Mouse (Mus musculus): ENCODE results near the gene Kcnt2.
A peak's percentile ranks its signal among the peaks of the same experiment; 100 is the strongest.

Gene Kcnt2

DNA sequence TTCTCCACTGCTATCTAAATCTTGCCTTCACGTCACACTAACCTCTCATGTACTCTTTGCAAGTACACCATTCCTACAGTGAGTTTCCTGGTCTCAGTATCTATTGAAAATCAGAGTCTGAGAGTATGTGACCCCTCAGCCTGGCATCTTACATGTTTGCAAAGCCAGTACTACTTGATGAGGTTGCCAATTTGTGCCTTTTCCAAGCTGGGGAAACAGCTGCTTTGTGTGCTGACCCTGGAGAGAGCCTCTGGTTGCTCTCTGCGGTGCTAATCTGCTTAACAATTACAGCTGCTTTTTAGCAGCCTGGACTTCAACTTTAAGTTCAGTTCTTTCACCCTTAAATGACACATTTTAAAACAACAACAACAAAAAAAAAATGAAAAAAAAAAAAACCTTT, 133.6 kb downstream of the Kcnt2 start:
- DNase-seq: peak; percentile 95

DNA sequence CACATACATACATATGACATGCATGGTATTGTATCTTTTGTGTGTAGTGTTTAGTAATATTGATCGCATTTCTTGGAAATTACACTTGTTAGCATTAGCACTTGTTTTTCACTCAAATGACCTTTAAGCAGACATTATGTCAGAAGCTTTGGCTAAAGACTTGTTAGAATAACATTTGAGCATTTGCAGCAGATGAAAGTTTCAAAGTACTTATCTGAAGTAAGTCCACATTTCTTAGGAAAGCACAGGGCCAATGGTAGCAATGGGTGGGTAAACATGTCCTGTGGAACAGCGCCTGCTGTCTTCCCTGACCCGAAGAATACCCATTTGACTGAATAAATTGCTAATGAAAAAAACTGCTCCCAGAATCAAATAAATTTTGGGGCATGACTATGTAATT, 135.1 kb downstream of the Kcnt2 start:
- DNase-seq: peak; percentile 93

DNA sequence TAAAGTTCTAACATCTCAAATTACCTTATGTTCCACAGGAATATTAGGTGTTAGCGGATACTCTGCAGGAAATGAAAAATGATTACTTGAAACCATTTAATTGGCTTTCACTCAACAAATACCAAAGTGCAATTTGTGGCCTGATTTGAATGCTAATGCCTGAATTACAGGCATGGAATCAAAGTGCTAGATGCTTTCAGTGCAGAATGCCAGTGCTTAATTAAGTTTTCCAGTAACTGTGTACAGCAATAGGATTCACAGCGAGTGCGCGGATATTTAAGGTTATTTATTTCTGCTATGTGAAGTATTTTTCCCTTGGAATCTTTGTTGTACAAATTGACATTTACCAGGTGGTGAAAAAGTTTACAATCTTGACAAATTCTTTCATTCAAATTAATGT, 144.3 kb downstream of the Kcnt2 start:
- DNase-seq: no peak

DNA sequence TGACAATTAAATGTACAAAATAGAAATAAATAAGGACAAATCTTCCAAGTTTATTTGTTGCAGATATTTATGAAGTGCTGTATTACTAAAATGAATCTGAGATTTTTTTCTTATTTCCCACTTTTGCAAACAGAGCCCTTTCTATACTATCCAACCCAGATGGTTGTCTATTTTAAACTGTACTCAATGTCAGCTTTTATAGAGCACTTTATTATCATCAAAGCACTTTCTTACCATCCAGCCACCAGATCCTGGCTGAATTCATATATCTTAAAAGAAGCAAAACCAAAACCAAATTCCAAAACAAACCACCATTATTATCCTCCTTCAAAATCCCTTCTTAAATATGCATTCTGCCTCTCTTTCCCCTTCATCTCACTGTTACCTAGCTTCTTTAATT, 151.8 kb downstream of the Kcnt2 start:
- DNase-seq: no peak

DNA sequence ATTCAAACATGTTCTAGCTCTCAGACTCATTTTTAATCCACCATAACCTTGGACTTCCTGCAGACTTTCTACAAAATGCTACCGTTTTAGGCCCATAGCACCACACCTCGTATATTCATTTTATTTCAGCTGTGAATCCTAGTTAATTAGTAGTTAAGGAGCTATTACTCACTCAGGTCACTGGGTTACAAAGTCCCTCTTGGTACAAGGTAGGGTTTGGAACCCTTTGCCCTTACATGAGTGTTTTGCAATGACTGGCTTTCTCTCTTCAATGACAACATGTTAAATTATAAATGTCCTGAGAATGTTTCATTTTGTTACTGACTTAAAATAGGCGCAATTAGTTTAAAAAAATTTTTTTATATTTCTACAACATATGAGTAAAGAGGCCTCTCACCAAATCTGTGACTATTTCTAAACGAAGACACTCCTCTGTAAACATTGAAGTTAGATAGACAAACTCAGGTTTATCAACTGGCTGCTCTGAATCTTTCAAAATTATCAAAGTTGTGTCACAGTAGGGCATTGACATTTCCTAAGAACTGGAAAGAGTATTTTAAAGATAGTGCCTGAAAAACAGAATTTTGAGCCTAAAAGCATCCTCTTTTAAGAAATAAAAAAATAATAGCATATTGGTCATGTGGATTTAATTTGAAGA, 160.8 kb downstream of the Kcnt2 start:
- no peak for DNase-seq

- DNase-seq: no peak
These were observed 169.8 kb downstream of the Kcnt2 start for GRCm38 (mm10) chr1:140415761-140416160.

GRCm38 (mm10) chr1:140422954-140423353, 177.0 kb downstream of the Kcnt2 start:
- DNase-seq: no peak

GRCm38 (mm10) chr1:140429284-140429850, 183.4 kb downstream of the Kcnt2 start:
- no peak for DNase-seq

DNA sequence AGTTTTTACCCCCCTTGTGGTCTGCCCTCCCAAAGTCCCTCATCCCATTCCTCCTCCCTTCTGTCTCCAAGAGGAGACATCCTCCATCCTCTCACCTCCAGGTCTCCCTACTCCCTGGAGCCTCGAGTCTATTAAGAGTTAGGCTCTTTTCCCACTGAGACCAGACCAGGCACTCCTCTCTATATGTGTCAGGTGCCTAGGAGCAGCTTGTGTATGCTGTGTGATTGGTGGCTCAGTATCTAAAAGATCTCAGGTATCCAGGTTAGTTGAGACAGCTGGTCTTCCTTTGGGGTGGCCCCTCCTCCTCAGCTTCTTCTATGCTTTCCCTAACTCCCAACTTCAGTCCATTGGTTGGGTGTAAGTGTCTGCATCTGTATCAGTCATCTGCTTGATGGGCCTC, 186.1 kb downstream of the Kcnt2 start:
- DNase-seq: peak; percentile 83

DNA sequence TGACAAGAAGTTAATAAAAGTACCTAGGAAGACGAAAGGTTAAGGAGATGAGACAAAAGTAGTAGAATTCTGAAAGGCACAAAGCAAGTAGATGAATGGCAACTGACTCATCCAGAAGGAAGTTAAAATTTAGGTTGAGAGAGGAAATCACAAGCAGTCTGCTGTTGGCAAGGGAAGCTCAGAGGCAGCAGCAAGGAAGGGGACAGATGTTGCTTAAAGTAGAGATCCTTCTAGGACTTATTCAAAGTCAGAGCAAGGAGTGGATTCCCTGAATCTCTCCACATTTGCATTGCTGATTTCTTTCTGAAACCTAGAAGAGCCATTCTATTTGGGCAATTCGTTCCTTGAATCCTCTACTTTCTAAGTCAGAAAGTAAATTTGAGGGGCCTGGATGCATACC, 188.8 kb downstream of the Kcnt2 start:
- DNase-seq: no peak

DNA sequence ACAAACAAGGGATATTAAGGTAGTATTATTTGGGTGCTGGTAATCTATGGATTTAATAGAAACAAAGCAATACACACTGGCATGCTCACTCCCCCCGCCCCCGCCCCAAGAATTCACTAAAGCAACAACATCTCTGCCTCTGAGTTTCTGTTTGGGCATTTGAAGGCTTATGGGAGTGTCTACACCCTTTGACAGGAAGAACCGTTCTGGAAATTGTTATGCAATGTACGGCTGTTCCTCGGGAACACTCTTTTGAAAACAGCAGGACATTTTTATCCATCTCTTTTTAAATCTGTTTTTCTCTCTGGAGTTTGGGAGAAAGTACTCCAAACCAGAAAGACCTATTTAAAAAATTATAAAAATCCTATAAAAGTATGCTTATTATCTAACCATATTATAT, 192.2 kb downstream of the Kcnt2 start:
- peak; percentile 86 for DNase-seq

DNA sequence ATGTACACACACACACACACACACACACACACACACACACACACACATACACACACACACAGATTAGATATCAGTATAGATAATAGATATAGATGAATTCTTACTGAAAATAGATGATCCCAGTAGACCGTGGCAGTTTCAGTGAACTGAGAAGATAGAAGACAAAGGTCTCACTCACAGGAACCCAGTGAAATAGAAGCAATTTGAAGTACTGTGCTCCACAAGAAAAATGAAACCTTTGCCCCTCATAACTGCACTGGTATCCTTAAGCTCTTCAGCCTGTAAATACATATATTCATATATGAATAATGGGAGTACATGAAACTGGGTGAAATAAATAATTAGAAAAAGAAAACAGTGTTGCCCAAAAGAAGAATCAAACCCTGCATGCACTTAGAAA, 197.9 kb downstream of the Kcnt2 start:
- DNase-seq: no peak

- no peak for DNase-seq
These were observed 198.4 kb downstream of the Kcnt2 start for GRCm38 (mm10) chr1:140444394-140444793.

DNA sequence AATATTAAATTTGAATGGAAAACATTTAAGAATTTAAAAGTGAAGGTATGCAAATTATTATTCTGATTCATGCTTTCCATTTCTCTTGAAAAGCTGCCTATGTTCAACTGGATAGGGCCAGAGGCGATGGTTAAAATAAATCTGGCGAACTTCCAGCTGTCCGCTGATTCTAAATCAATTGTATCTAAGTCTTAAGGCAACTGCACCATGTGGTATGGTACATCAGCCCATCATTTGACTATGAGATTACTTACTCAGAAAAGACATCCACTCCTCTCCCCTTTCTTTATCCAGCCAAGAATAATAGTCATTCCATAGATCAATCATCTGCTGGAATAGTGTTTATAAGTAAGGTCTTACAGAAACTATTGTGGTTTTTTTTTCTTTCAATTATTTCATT, 205.5 kb downstream of the Kcnt2 start:
- DNase-seq: peak; percentile 51

DNA sequence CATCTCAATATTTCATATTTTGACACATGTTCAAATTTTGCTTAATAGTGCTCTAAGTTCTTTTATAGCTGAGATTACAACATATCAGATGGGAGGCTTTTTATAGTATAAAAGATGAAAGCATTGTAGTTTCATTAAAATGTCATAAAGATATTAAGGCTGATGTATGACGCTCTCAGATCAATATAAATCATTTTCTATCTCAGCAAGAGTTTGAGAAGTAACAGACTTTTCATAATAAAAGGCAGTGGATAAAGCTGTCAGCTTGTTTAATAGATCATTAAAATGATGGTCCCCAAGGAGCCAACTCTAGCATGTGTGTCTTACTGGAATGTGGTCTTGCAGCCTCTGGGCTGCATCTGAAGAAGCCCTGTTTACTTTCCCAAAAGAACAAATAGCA, 206.0 kb downstream of the Kcnt2 start:
- no peak for DNase-seq

- no peak for DNase-seq
These were observed 209.9 kb downstream of the Kcnt2 start for GRCm38 (mm10) chr1:140455903-140456302.

GRCm38 (mm10) chr1:140456873-140457272, 210.9 kb downstream of the Kcnt2 start:
- DNase-seq: no peak

DNA sequence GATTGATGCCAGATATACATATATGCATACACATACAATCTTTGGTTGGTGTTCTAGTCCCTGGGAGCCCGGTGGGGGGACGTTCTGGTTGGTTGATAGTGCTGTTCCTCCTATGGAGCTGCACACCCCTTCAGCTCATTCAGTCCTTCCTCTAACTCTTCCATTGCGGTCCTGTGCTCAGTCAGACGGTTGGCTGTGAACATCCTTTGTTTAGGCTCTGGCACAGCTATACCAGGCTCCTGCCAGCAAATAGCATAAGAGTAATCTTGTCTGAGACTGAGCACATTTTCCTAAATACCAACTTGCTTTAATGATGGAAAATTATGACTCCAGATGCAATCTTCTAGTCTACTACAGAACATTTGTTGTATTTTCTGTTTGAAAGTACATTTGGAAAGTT, 222.4 kb downstream of the Kcnt2 start:
- DNase-seq: peak; percentile 82

- DNase-seq: no peak
These were observed 223.6 kb downstream of the Kcnt2 start for GRCm38 (mm10) chr1:140469586-140469985.

- no peak for DNase-seq
These were observed 231.0 kb downstream of the Kcnt2 start for GRCm38 (mm10) chr1:140476921-140477320.

DNA sequence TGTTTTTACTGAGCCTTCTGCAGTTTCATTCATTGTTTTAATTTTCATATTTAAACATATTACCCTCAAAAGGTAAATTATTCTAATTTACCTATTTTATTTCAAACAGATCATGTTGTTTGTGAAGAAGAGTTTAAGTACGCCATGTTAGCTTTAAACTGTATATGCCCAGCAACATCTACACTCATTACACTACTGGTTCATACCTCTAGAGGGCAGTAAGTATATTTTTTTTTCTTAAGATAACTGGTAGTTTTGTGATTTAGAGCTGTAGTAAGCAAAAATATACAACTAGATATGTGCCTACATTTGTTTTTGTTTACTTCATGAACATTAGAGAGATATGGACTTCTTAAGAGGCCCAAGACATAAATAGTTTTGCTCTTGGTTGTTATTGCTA, 238.1 kb downstream of the Kcnt2 start:
- no peak for DNase-seq

DNA sequence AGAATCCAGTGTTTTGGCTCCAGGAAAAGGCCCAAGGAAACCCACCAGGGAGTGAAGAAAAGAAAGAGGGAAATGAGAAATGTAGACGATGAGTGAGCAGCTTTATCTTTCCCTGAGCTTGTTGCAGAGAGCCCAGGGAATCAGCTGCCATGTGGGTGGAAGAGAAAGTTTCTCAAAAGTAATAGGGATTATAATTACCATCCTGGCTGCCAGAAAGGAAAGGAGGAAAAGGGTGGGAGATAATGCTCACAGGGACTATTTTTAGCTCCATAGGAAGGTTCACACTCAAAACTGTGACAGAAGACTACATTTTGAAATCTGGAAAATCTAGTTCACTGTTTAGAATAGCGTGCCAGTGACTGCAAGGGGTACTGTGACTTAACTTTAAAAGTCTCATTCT, 243.9 kb downstream of the Kcnt2 start:
- DNase-seq: no peak

DNA sequence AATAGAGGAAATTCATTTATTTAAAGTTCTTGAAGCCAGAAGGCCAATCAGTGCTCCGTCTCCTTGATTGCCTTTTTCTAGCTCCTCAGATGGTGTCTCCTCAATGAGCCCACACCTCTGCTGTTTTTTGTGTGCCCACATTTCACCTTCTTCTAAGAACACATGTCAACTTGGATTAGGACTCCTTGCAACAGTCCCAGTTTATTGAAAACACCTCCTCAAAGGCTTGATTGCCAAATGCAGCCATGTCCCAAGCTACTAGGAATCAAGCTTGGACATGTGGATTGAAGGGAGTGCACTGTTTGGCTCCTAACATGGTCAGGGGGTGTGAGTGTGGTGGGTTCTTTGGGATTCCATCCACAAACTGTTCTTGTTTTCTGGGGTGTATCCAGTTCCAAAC, 245.4 kb downstream of the Kcnt2 start:
- DNase-seq: no peak

- DNase-seq: no peak
These were observed 246.3 kb downstream of the Kcnt2 start for GRCm38 (mm10) chr1:140492237-140492636.

DNA sequence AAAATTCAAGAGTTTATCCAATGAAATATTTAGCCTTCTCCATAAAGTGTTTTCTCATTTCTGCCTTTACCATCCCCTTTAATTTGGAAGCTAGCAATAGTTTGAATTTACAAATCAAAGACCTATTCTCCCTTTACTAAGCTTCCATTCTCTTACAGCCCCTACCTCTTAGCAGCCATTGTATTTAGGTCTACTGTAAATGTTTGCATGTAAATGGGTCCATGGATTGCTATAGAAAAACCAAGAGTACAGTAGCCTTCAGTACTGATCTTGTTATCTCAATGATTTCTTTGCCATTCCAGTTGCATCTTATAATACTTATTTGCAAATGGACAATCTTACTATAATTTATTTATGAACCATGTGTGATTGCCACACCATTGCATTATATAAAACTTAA, 267.5 kb downstream of the Kcnt2 start:
- no peak for DNase-seq
